22 mouse cellular contexts compared by ENCODE assay signal in genomic region chr13:104978176-104978575, GRCm38 (mm10).
"Had no signal": no experiment of that assay in that cellular context is flagged by ENCODE, and none has a peak within 500 bp of the region (broad histone marks: within the 10 kb centered on the region; RNA-seq: fewer than 3 reads in every experiment).

No protein-coding gene starts in this region.

- H3K36me3 ChIP-seq: limb, embryonic 13.5 days; liver, embryonic 12.5 days had no signal

- H3K27ac ChIP-seq: heart, adult 2 months; hindbrain, embryonic 13.5 days; hindbrain, embryonic 15.5 days; hindbrain, postnatal 0 days; limb, embryonic 13.5 days; limb, embryonic 15.5 days; liver, embryonic 12.5 days; liver, embryonic 14.5 days had no signal

- H3K9me3 ChIP-seq: hindbrain, embryonic 13.5 days; hindbrain, embryonic 15.5 days; limb, embryonic 15.5 days; liver, embryonic 12.5 days had no signal

- H3K4me3 ChIP-seq: heart, adult 2 months; hindbrain, embryonic 13.5 days; hindbrain, embryonic 15.5 days; limb, embryonic 13.5 days; limb, embryonic 15.5 days; liver, embryonic 12.5 days had no signal

- ATAC-seq: forebrain, postnatal 0 days; hindbrain, postnatal 0 days; intestine, embryonic 16.5 days; liver, embryonic 12.5 days had no signal

- H3K27me3 ChIP-seq: hindbrain, embryonic 13.5 days; hindbrain, embryonic 15.5 days; limb, embryonic 13.5 days; limb, embryonic 15.5 days; liver, embryonic 12.5 days had no signal

- H3K4me2 ChIP-seq: heart, embryonic 11.5 days; hindbrain, embryonic 13.5 days; hindbrain, embryonic 15.5 days; limb, embryonic 13.5 days; limb, embryonic 15.5 days; liver, embryonic 12.5 days had no signal

- H3K9ac ChIP-seq: forebrain, postnatal 0 days; hindbrain, embryonic 13.5 days; hindbrain, embryonic 15.5 days; limb, embryonic 13.5 days; limb, embryonic 15.5 days; liver, embryonic 12.5 days; liver, embryonic 14.5 days had no signal

- H3K4me1 ChIP-seq: hindbrain, embryonic 15.5 days; limb, embryonic 13.5 days; limb, embryonic 15.5 days; liver, embryonic 12.5 days had no signal

- DNase-seq: forebrain, postnatal 0 days; gastrocnemius, postnatal 14 days; gastrocnemius, postnatal 36 days; heart, adult 11 months; heart, adult 2 months; kidney, adult 11 months; kidney, adult 2 months; kidney, adult 9 months; kidney, postnatal 14 days; kidney, postnatal 36 days; layer of hippocampus, adult 9-11 months; layer of hippocampus, postnatal 36 days; left cerebral cortex, postnatal 4 days had no signal
